Mouse (Mus musculus) heart, embryonic 15.5 days (tissue): Measurements from ENCODE around the gene Ctnna3. TPM values are rescaled to one million over a fixed set of nuclear protein-coding genes. Genes with fewer than 3 reads are reported as not detected.
"Not testable (repeated sequence)": the region's sequence is repeated elsewhere in the genome, so short reads cannot be mapped to it uniquely, and the experiment has no call there.

Source experiments
- ATAC-seq: fragments of 200-750 bp; cut with Nextera tagmentation; replicated peaks from 2 replicates; pipeline ENCODE4 v1.8.0; 2017; ENCODE audit warnings: low read depth, moderate TSS enrichment; ENCODE audit not compliant: insufficient number of reproducible peaks, insufficient read depth, low FRiP score
- H3K27ac ChIP-seq: fragments of 300-500 bp; sonication (generic); 2 replicates; pipeline ENCODE4 v1.5.1; 2015; ENCODE audit warnings: mild to moderate bottlenecking, inconsistent platforms
- H3K27me3 ChIP-seq: fragments of 300-500 bp; sonication (generic); 2 replicates; pipeline ENCODE4 v1.6.1; 2015; ENCODE audit warnings: inconsistent platforms
- H3K36me3 ChIP-seq: fragments of 300-500 bp; sonication (generic); 2 replicates; pipeline ENCODE4 v1.6.1; 2015; ENCODE audit warnings: mild to moderate bottlenecking, inconsistent platforms
- H3K4me1 ChIP-seq: fragments of 300-500 bp; sonication (generic); replicated peaks from 2 replicates; pipeline ENCODE4 v1.6.1; 2015; ENCODE audit warnings: inconsistent platforms
- H3K4me2 ChIP-seq: fragments of 300-500 bp; sonication (generic); 2 replicates; pipeline ENCODE4 v1.6.1; 2015; ENCODE audit warnings: inconsistent platforms, mild to moderate bottlenecking, moderate library complexity
- H3K4me3 ChIP-seq: fragments of 300-500 bp; sonication (generic); 2 replicates; pipeline ENCODE4 v1.5.1; 2015; ENCODE audit warnings: mild to moderate bottlenecking, inconsistent platforms
- H3K9ac ChIP-seq: fragments of 300-500 bp; sonication (generic); 2 replicates; pipeline ENCODE4 v1.6.1; 2015; ENCODE audit warnings: mild to moderate bottlenecking, inconsistent platforms
- H3K9me3 ChIP-seq: fragments of 300-500 bp; sonication (generic); replicated peaks from 2 replicates; pipeline ENCODE4 v1.6.1; 2016; ENCODE audit warnings: inconsistent platforms
- WGBS: fragments of 180-500 bp; shearing (Covaris S2); methylation state at CpG from one replicate; pipeline ENCODE4 v1.1.7; 2015; ENCODE audit warnings: mixed read lengths; 5-methylcytosine and 5-hydroxymethylcytosine counted together
- polyA plus RNA-seq: library from polyadenylated mRNA; unstranded; fragments of >200 nt; fragmentation: Nextera tagmentation; extraction: Ambion mirVana; gene quantifications from 2 replicates; pipeline ENCODE4 v1.2.1, GENCODE M21; 2015

Ctnna3 gene
- polyA plus RNA-seq, 1 experiment from 2014 or later: 27.8 TPM

- H3K4me3 ChIP-seq: no peak overlapping the region
- no peak overlapping the region for H3K27ac ChIP-seq
- H3K9me3 ChIP-seq: no peaks in the 10 kb centered on the region
- no peaks in the 10 kb centered on the region for H3K27me3 ChIP-seq
- no peaks in the 10 kb centered on the region for H3K4me1 ChIP-seq
- WGBS: 75% methylated on average over 2 of the region's 2 CpGs
- no peak overlapping the region for H3K9ac ChIP-seq
- no peak overlapping the region for H3K4me2 ChIP-seq
- no peaks in the 10 kb centered on the region for H3K36me3 ChIP-seq
- no peak for ATAC-seq
Observed at GRCm38 (mm10) chr10:65022667-65023066, 1592.8 kb downstream of the Ctnna3 start.

GRCm38 (mm10) chr10:65033516-65033915, 1603.6 kb downstream of the Ctnna3 start:
- not testable (repeated sequence) for ATAC-seq

More at GRCm38 (mm10) chr10:65033516-65033915, 1603.6 kb downstream of the Ctnna3 start:
- not testable (repeated sequence) for H3K27ac ChIP-seq, H3K9ac ChIP-seq, H3K4me2 ChIP-seq, H3K4me3 ChIP-seq, H3K36me3 ChIP-seq, H3K9me3 ChIP-seq, H3K4me1 ChIP-seq, H3K27me3 ChIP-seq
- 61% methylated on average over 1 of the region's 1 CpGs for WGBS

Other genes starting within 250 kb of the Ctnna3 start
- 8.7 and 9.9 TPM in 2 replicates for gene Mypn, start 226.1 kb upstream of the Ctnna3 start, polyA plus RNA-seq
- 30.3 and 31.1 TPM in 2 replicates for gene Herc4, start 186.3 kb upstream of the Ctnna3 start, polyA plus RNA-seq
- 3.6 and 3.9 TPM in 2 replicates for gene Sirt1, start 48.4 kb upstream of the Ctnna3 start, polyA plus RNA-seq
- 7.2 and 7.3 TPM in 2 replicates for gene Dnajc12, start 47.7 kb upstream of the Ctnna3 start, polyA plus RNA-seq
- not detected in 2 replicates for gene Gm7075, start 8.3 kb upstream of the Ctnna3 start, polyA plus RNA-seq